Comparison of ENCODE assay signal across 25 mouse cellular contexts in the genomic region with DNA sequence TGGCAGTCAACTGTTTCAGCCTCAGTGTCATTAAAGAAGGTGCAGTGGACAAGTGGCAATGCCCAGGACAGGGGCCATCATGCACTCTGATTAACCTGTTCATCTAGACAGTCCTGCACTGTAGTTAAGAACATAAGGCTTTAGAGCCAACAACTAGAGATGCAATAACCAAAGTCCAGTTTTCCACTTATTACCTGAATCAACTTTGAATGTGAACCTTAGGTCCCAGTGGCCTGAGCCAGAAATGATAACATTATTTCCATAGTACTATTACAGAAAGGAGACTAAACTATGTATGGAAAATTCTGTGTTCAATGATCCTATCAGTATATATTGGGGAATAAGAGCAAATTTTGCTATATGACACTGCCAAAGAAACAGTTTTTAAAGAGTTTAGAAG. TPM values are rescaled to one million over a fixed set of nuclear protein-coding genes. Genes with fewer than 3 reads are reported as not detected.
DNase-seq lines count a peak whose midpoint lies in the region; ATAC-seq and TF ChIP-seq lines count a peak whose summit lies in the region.
"Had no signal": no experiment of that assay in that cellular context is flagged by ENCODE, and none has a peak within 500 bp of the region (broad histone marks: within the 10 kb centered on the region; RNA-seq: fewer than 3 reads in every experiment).

No protein-coding gene starts in this region.

- no peak for ATAC-seq in kidney, postnatal 0 days (replicated peaks; ENCODE audit: low FRiP score, low read depth)
- ATAC-seq in kidney, embryonic 16.5 days (ENCODE audit: low FRiP score, low TSS enrichment), result no peak
- no peak for ATAC-seq in lung, embryonic 15.5 days (ENCODE audit: borderline replicate concordance, extremely low read depth, low FRiP score, low TSS enrichment)
- ATAC-seq in erythroid progenitor cell, adult 5-6 weeks (replicated peaks; ENCODE audit: low FRiP score, poor library complexity, severe bottlenecking), result no peak
- ATAC-seq in intestine, postnatal 0 days, result no peak
- ATAC-seq: CD4-positive, CD25-positive, alpha-beta regulatory T cell, adult 4 months; forebrain, postnatal 0 days; inflammation-experienced regulatory T-cells, adult 6 months had no signal

- H3K9ac ChIP-seq in kidney, postnatal 0 days (ENCODE audit: low read depth, low read length), result no peak overlapping the region
- H3K9ac ChIP-seq in kidney, embryonic 16.5 days (replicated peaks; ENCODE audit: low read length), result no peak overlapping the region
- H3K9ac ChIP-seq in lung, embryonic 15.5 days, result no peak overlapping the region
- no peak overlapping the region for H3K9ac ChIP-seq in intestine, postnatal 0 days (ENCODE audit: low read depth, low read length)
- H3K9ac ChIP-seq: forebrain, embryonic 12.5 days; forebrain, postnatal 0 days; hindbrain, embryonic 14.5 days; kidney, embryonic 15.5 days; limb, embryonic 13.5 days; liver, embryonic 14.5 days had no signal

- H3K36me3 ChIP-seq in kidney, postnatal 0 days (ENCODE audit: insufficient read depth, low read length), result no peaks in the 10 kb centered on the region
- no peaks in the 10 kb centered on the region for H3K36me3 ChIP-seq in kidney, embryonic 16.5 days (ENCODE audit: insufficient read depth, low read length)
- no peaks in the 10 kb centered on the region for H3K36me3 ChIP-seq in lung, embryonic 15.5 days
- H3K36me3 ChIP-seq in intestine, postnatal 0 days (ENCODE audit: control insufficient read depth, insufficient read depth), result peaks cover 9% of the 10 kb centered on the region; the same call in 1 of the 2 replicates
- H3K36me3 ChIP-seq: forebrain, embryonic 12.5 days; kidney, embryonic 15.5 days; limb, embryonic 13.5 days had no signal

- peak overlapping the region; percentile 57; the same call in 1 of the 2 replicates for H3K27ac ChIP-seq in kidney, postnatal 0 days
- H3K27ac ChIP-seq in kidney, embryonic 16.5 days (ENCODE audit: low read length), result no peak overlapping the region
- no peak overlapping the region for H3K27ac ChIP-seq in lung, embryonic 15.5 days
- no peak overlapping the region for H3K27ac ChIP-seq in intestine, postnatal 0 days (ENCODE audit: low read depth, low read length)
- H3K27ac ChIP-seq: forebrain, embryonic 12.5 days; hindbrain, embryonic 14.5 days; limb, embryonic 13.5 days; liver, embryonic 14.5 days had no signal

- no peaks in the 10 kb centered on the region for H3K27me3 ChIP-seq in kidney, postnatal 0 days (ENCODE audit: insufficient read depth, low read length)
- no peaks in the 10 kb centered on the region for H3K27me3 ChIP-seq in kidney, embryonic 16.5 days (ENCODE audit: insufficient read depth, low read length)
- H3K27me3 ChIP-seq in lung, embryonic 15.5 days, result no peaks in the 10 kb centered on the region
- no peaks in the 10 kb centered on the region for H3K27me3 ChIP-seq in intestine, postnatal 0 days (replicated peaks; ENCODE audit: control insufficient read depth, insufficient read depth, low read length)
- H3K27me3 ChIP-seq: kidney, embryonic 15.5 days had no signal

- no peak for DNase-seq in kidney, postnatal 0 days (ENCODE audit: low spot score)
- DNase-seq in lung, postnatal 10 days, result no peak
- DNase-seq in induced T-regulatory cell, adult 2 months (ENCODE audit: low read depth), result peak; percentile 27
- DNase-seq: adrenal gland, postnatal 25 days; cerebellum, adult 2 months; cerebellum, postnatal 14 days; forebrain, postnatal 0 days; gastrocnemius, postnatal 10 days; kidney, adult 18-20 months; kidney, postnatal 4 days; midbrain, embryonic 14.5 days; thymus, postnatal 14 days had no signal

- H3K9me3 ChIP-seq in kidney, postnatal 0 days (replicated peaks; ENCODE audit: low read length), result no peaks in the 10 kb centered on the region
- H3K9me3 ChIP-seq in kidney, embryonic 16.5 days (ENCODE audit: low read length), result no peaks in the 10 kb centered on the region
- H3K9me3 ChIP-seq in lung, embryonic 15.5 days, result no peaks in the 10 kb centered on the region
- H3K9me3 ChIP-seq in intestine, postnatal 0 days (ENCODE audit: control insufficient read depth), result no peaks in the 10 kb centered on the region
- H3K9me3 ChIP-seq: forebrain, embryonic 12.5 days; kidney, embryonic 15.5 days; limb, embryonic 13.5 days had no signal

- H3K4me1 ChIP-seq in kidney, postnatal 0 days (replicated peaks; ENCODE audit: insufficient read depth, low read length), result no peaks in the 10 kb centered on the region; the same call in 1 of the 2 replicates
- H3K4me1 ChIP-seq in kidney, embryonic 16.5 days (ENCODE audit: insufficient read depth, low read length), result peaks cover 7% of the 10 kb centered on the region
- H3K4me1 ChIP-seq in lung, embryonic 15.5 days, result peaks cover 6% of the 10 kb centered on the region; the same call in 1 of the 2 replicates
- 0 out of 2 replicates have a peak, but pooled peaks cover 2% of the 10 kb centered on the region for H3K4me1 ChIP-seq in intestine, postnatal 0 days (replicated peaks; ENCODE audit: control insufficient read depth, insufficient read depth, low read length)
- H3K4me1 ChIP-seq: limb, embryonic 13.5 days had no signal

- no peak overlapping the region for H3K4me2 ChIP-seq in kidney, postnatal 0 days (ENCODE audit: low read length)
- H3K4me2 ChIP-seq in kidney, embryonic 16.5 days (replicated peaks; ENCODE audit: low read depth, low read length), result no peak overlapping the region
- peak overlapping the region; percentile 26; the same call in 1 of the 2 replicates for H3K4me2 ChIP-seq in lung, embryonic 15.5 days
- H3K4me2 ChIP-seq in intestine, postnatal 0 days (replicated peaks; ENCODE audit: low read depth), result no peak overlapping the region; the same call in 1 of the 2 replicates
- H3K4me2 ChIP-seq: forebrain, embryonic 12.5 days; heart, embryonic 11.5 days; hindbrain, embryonic 14.5 days; kidney, embryonic 15.5 days; limb, embryonic 13.5 days had no signal

- no peak for TF ChIP-seq CTCF in kidney, postnatal 0 days (IDR thresholded peaks at IDR 0.05; ENCODE audit: low read depth)
- TF ChIP-seq CTCF in intestine, postnatal 0 days (IDR thresholded peaks at IDR 0.05; ENCODE audit: low read depth), result no peak

- H3K4me3 ChIP-seq in kidney, postnatal 0 days (replicated peaks; ENCODE audit: low read depth, low read length), result no peak overlapping the region
- H3K4me3 ChIP-seq in kidney, embryonic 16.5 days (ENCODE audit: low read length), result no peak overlapping the region
- no peak overlapping the region for H3K4me3 ChIP-seq in lung, embryonic 15.5 days
- no peak overlapping the region for H3K4me3 ChIP-seq in intestine, postnatal 0 days (ENCODE audit: low read depth, low read length)
- H3K4me3 ChIP-seq: erythroblast, embryonic 14.5 days; forebrain, embryonic 12.5 days; kidney, embryonic 15.5 days; limb, embryonic 13.5 days had no signal

RNA-seq across cellular contexts. Expression of gene Ahr, which starts 4.3 kb away (rescaled TPM):
- 5.5 and 6.7 TPM in 2 replicates for polyA plus RNA-seq in kidney, postnatal 0 days (2015; fragmentation: Nextera tagmentation; extraction: Ambion mirVana)
- polyA plus RNA-seq in kidney, embryonic 16.5 days (2015; fragmentation: Nextera tagmentation; extraction: Ambion mirVana), result 7.5 and 7.8 TPM in 2 replicates
- polyA plus RNA-seq in lung, embryonic 15.5 days (2015; fragmentation: Nextera tagmentation; extraction: Ambion mirVana), result 19.9 and 23.5 TPM in 2 replicates
- total RNA-seq in erythroid progenitor cell, adult 5-6 weeks (2015; ENCODE audit: low replicate concordance), result 4.0 TPM in 1 of 2 replicates, not detected in the other
- 0.77 TPM in 1 of 2 replicates, not detected in the other for total RNA-seq in erythroid progenitor cell, adult 5-6 weeks (2017; ENCODE audit: low replicate concordance)
- 4.6 and 4.7 TPM in 2 replicates for polyA plus RNA-seq in intestine, postnatal 0 days (2015; fragmentation: Nextera tagmentation; extraction: Ambion mirVana)
